Mouse (Mus musculus) hindbrain, embryonic 13.5 days (tissue): ENCODE measurements around the gene Atp6v0d1. TPM values are rescaled to one million over a fixed set of nuclear protein-coding genes. Genes with fewer than 3 reads are reported as not detected.
A peak's percentile ranks its signal among the peaks of the same experiment; 100 is the strongest.

Experiments
- ATAC-seq: fragments of 200-750 bp; cut with Nextera tagmentation; 2 replicates; pipeline ENCODE4 v1.8.0; 2017; ENCODE audit warnings: moderate TSS enrichment; ENCODE audit not compliant: low FRiP score
- H3K27ac ChIP-seq: fragments of 300-500 bp; sonication (generic); 2 replicates; pipeline ENCODE4 v1.5.1; 2015; ENCODE audit warnings: inconsistent platforms, mild to moderate bottlenecking, moderate library complexity
- H3K27me3 ChIP-seq: fragments of 300-500 bp; sonication (generic); 2 replicates; pipeline ENCODE4 v1.6.1; 2015; ENCODE audit warnings: mild to moderate bottlenecking, inconsistent platforms
- H3K36me3 ChIP-seq: fragments of 300-500 bp; sonication (generic); 2 replicates; pipeline ENCODE4 v1.6.1; 2015; ENCODE audit warnings: mild to moderate bottlenecking, inconsistent platforms
- H3K4me1 ChIP-seq: fragments of 300-500 bp; sonication (generic); replicated peaks from 2 replicates; pipeline ENCODE4 v1.6.1; 2015; ENCODE audit warnings: inconsistent platforms
- H3K4me2 ChIP-seq: fragments of 300-500 bp; sonication (generic); 2 replicates; pipeline ENCODE4 v1.6.1; 2015; ENCODE audit warnings: inconsistent platforms, mild to moderate bottlenecking, moderate library complexity
- H3K4me3 ChIP-seq: fragments of 300-500 bp; sonication (generic); 2 replicates; pipeline ENCODE4 v1.5.1; 2015; ENCODE audit warnings: mild to moderate bottlenecking, inconsistent platforms
- H3K9ac ChIP-seq: fragments of 300-500 bp; sonication (generic); 2 replicates; pipeline ENCODE4 v1.6.1; 2015; ENCODE audit warnings: mild to moderate bottlenecking, inconsistent platforms
- H3K9me3 ChIP-seq: fragments of 300-500 bp; sonication (generic); 2 replicates; pipeline ENCODE4 v1.6.1; 2016; ENCODE audit warnings: inconsistent platforms
- WGBS: fragments of 180-500 bp; shearing (Covaris S2); methylation state at CpG from one replicate; pipeline ENCODE4 v1.1.7; 2015; 5-methylcytosine and 5-hydroxymethylcytosine counted together
- polyA plus RNA-seq: library from polyadenylated mRNA; unstranded; fragments of >200 nt; fragmentation: Nextera tagmentation; extraction: Ambion mirVana; gene quantifications from 2 replicates; pipeline ENCODE4 v1.2.1, GENCODE M21; 2015

Atp6v0d1 gene
- polyA plus RNA-seq, 1 experiment from 2014 or later = 201 TPM

GRCm38 (mm10) chr8:105514656-105515055, 51.2 kb downstream of the Atp6v0d1 start:
- H3K27me3 ChIP-seq = peaks cover 20% of the 10 kb centered on the region
- H3K9ac ChIP-seq = no peak overlapping the region
- WGBS = 82% methylated on average over 5 of the region's 5 CpGs
- peaks cover 34% of the 10 kb centered on the region for H3K4me1 ChIP-seq
- H3K27ac ChIP-seq = no peak overlapping the region
- no peak for ATAC-seq
- no peaks in the 10 kb centered on the region for H3K36me3 ChIP-seq
- no peaks in the 10 kb centered on the region for H3K9me3 ChIP-seq
- no peak overlapping the region for H3K4me3 ChIP-seq
- H3K4me2 ChIP-seq = no peak overlapping the region

- 91% methylated on average over 6 of the region's 6 CpGs for WGBS
- H3K9me3 ChIP-seq = no peaks in the 10 kb centered on the region
- no peaks in the 10 kb centered on the region for H3K36me3 ChIP-seq
- H3K27ac ChIP-seq = no peak overlapping the region
- no peak overlapping the region for H3K9ac ChIP-seq
- peaks cover 20% of the 10 kb centered on the region for H3K27me3 ChIP-seq
- no peak for ATAC-seq
- H3K4me1 ChIP-seq = peaks cover 30% of the 10 kb centered on the region
- no peak overlapping the region for H3K4me2 ChIP-seq
- H3K4me3 ChIP-seq = no peak overlapping the region
These were observed 51.7 kb downstream of the Atp6v0d1 start for GRCm38 (mm10) chr8:105514194-105514593.

GRCm38 (mm10) chr8:105509997-105510735, 55.7 kb downstream of the Atp6v0d1 start:
- H3K27me3 ChIP-seq = peaks cover 7% of the 10 kb centered on the region; the same call in 1 of the 2 replicates
- H3K4me1 ChIP-seq = peaks cover 10% of the 10 kb centered on the region; the same call in 1 of the 2 replicates
- no peak overlapping the region for H3K27ac ChIP-seq
- no peaks in the 10 kb centered on the region for H3K36me3 ChIP-seq
- no peak overlapping the region for H3K4me3 ChIP-seq
- WGBS = 61% methylated on average over 12 of the region's 12 CpGs
- H3K9ac ChIP-seq = no peak overlapping the region
- H3K9me3 ChIP-seq = no peaks in the 10 kb centered on the region
- no peak overlapping the region for H3K4me2 ChIP-seq
- ATAC-seq = no peak

GRCm38 (mm10) chr8:105508758-105509157, 57.1 kb downstream of the Atp6v0d1 start:
- peak overlapping the region; percentile 40; the same call in 1 of the 2 replicates for H3K27ac ChIP-seq
- 71% methylated on average over 1 of the region's 2 CpGs for WGBS
- ATAC-seq = no peak

GRCm38 (mm10) chr8:105506977-105507376, 58.9 kb downstream of the Atp6v0d1 start:
- H3K27ac ChIP-seq = no peak overlapping the region
- no peaks in the 10 kb centered on the region for H3K27me3 ChIP-seq
- H3K4me3 ChIP-seq = no peak overlapping the region
- no peak for ATAC-seq
- H3K4me1 ChIP-seq = peaks cover 10% of the 10 kb centered on the region; the same call in 1 of the 2 replicates
- no peaks in the 10 kb centered on the region for H3K36me3 ChIP-seq
- H3K9me3 ChIP-seq = no peaks in the 10 kb centered on the region
- 77% methylated on average over 6 of the region's 6 CpGs for WGBS
- H3K9ac ChIP-seq = no peak overlapping the region
- H3K4me2 ChIP-seq = no peak overlapping the region

More at GRCm38 (mm10) chr8:105508758-105509157, 57.1 kb downstream of the Atp6v0d1 start:
- H3K9ac ChIP-seq = no peak overlapping the region
- H3K4me1 ChIP-seq = peaks cover 10% of the 10 kb centered on the region; the same call in 1 of the 2 replicates
- H3K9me3 ChIP-seq = no peaks in the 10 kb centered on the region
- H3K27me3 ChIP-seq = no peaks in the 10 kb centered on the region
- no peaks in the 10 kb centered on the region for H3K36me3 ChIP-seq
- no peak overlapping the region for H3K4me3 ChIP-seq
- no peak overlapping the region for H3K4me2 ChIP-seq

GRCm38 (mm10) chr8:105504617-105505016, 61.2 kb downstream of the Atp6v0d1 start:
- no peak for ATAC-seq
- no peaks in the 10 kb centered on the region for H3K36me3 ChIP-seq
- no peaks in the 10 kb centered on the region for H3K9me3 ChIP-seq
- H3K4me1 ChIP-seq = peaks cover 7% of the 10 kb centered on the region; the same call in 1 of the 2 replicates
- H3K9ac ChIP-seq = no peak overlapping the region
- H3K4me2 ChIP-seq = no peak overlapping the region
- H3K27me3 ChIP-seq = 0 out of 2 replicates have a peak, but pooled peaks cover 3% of the 10 kb centered on the region
- 82% methylated on average over 3 of the region's 3 CpGs for WGBS
- no peak overlapping the region for H3K4me3 ChIP-seq
- no peak overlapping the region for H3K27ac ChIP-seq

GRCm38 (mm10) chr8:105499787-105500186, 66.1 kb downstream of the Atp6v0d1 start:
- Histone ChIP-seq H3K9me3 (no peaks in the 10 kb centered on the region), H3K27ac (no peak overlapping the region), H3K4me2 (no peak overlapping the region), H3K4me3 (no peak overlapping the region), H3K36me3 (no peaks in the 10 kb centered on the region), H3K9ac (no peak overlapping the region), H3K27me3 (0 out of 2 replicates have a peak, but pooled peaks cover 3% of the 10 kb centered on the region), H3K4me1 (peaks cover 22% of the 10 kb centered on the region)
- 73% methylated on average over 12 of the region's 12 CpGs for WGBS
- no peak for ATAC-seq

GRCm38 (mm10) chr8:105496439-105497180, 69.2 kb downstream of the Atp6v0d1 start, which contains the start of gene Zdhhc1:
Gene Zdhhc1 (minus strand): TSS chr8:105496902.
- H3K36me3 ChIP-seq = no peaks in the 10 kb centered on the region
- ATAC-seq = peak; percentile 92

GRCm38 (mm10) chr8:105495350-105496302, 70.2 kb downstream of the Atp6v0d1 start:
- Histone ChIP-seq H3K4me1 (peaks cover 24% of the 10 kb centered on the region), H3K4me3 (peak overlapping the region; percentile 80), H3K9ac (peak overlapping the region; percentile 91), H3K27me3 (0 out of 2 replicates have a peak, but pooled peaks cover 3% of the 10 kb centered on the region), H3K36me3 (no peaks in the 10 kb centered on the region), H3K27ac (peak overlapping the region; percentile 86), H3K4me2 (peak overlapping the region; percentile 91), H3K9me3 (no peaks in the 10 kb centered on the region)
- 31% methylated on average over 17 of the region's 17 CpGs for WGBS
- no peak for ATAC-seq

More at GRCm38 (mm10) chr8:105496439-105497180, 69.2 kb downstream of the Atp6v0d1 start, which contains the start of gene Zdhhc1:
- Histone ChIP-seq H3K27ac (peak within 1 kb of the TSS; percentile 86), H3K4me1 (peaks cover 24% of the 10 kb centered on the region), H3K4me3 (peak within 1 kb of the TSS; percentile 80), H3K9ac (peak within 1 kb of the TSS; percentile 91), H3K27me3 (0 out of 2 replicates have a peak, but pooled peaks cover 3% of the 10 kb centered on the region), H3K4me2 (peak within 1 kb of the TSS; percentile 91), H3K9me3 (no peaks in the 10 kb centered on the region)
- WGBS = under 1% methylated on average over 68 of the region's 68 CpGs

- Histone ChIP-seq H3K4me3 (no peak overlapping the region), H3K27me3 (no peaks in the 10 kb centered on the region), H3K36me3 (no peaks in the 10 kb centered on the region), H3K9ac (no peak overlapping the region), H3K27ac (0 out of 2 replicates have a peak overlapping the region, but pooled peaks have one; percentile 40), H3K4me1 (peaks cover 24% of the 10 kb centered on the region), H3K4me2 (0 out of 2 replicates have a peak overlapping the region, but pooled peaks have one; percentile 2), H3K9me3 (no peaks in the 10 kb centered on the region)
- ATAC-seq = no peak
- 86% methylated on average over 3 of the region's 3 CpGs for WGBS
These were observed 71.3 kb downstream of the Atp6v0d1 start for GRCm38 (mm10) chr8:105494566-105494965.

- no peak overlapping the region for H3K9ac ChIP-seq
- no peaks in the 10 kb centered on the region for H3K27me3 ChIP-seq
- no peaks in the 10 kb centered on the region for H3K36me3 ChIP-seq
- no peak overlapping the region for H3K4me2 ChIP-seq
- no peak overlapping the region for H3K27ac ChIP-seq
- ATAC-seq = no peak
- no peak overlapping the region for H3K4me3 ChIP-seq
- H3K4me1 ChIP-seq = peaks cover 24% of the 10 kb centered on the region
- no peaks in the 10 kb centered on the region for H3K9me3 ChIP-seq
- WGBS = 64% methylated on average over 3 of the region's 3 CpGs
These were observed 72.4 kb downstream of the Atp6v0d1 start for GRCm38 (mm10) chr8:105493495-105493894.
